Mouse (Mus musculus): ENCODE data around the gene Blzf1.

Gene Blzf1

GRCm38 (mm10) chr1:164307124-164307751 lies at the start of gene Blzf1:
TSS of gene Blzf1 (minus strand) at chr1:164307489.
- peak; percentile 96 for DNase-seq (ENCODE audit: low read depth, low spot score)

GRCm38 (mm10) chr1:164353443-164353842 lies 46.2 kb upstream of the Blzf1 start:
- DNase-seq (ENCODE audit: low read depth, low spot score), result no peak

- DNase-seq (ENCODE audit: low read depth, low spot score), result no peak
Observed at GRCm38 (mm10) chr1:164342161-164342560, 34.9 kb upstream of the Blzf1 start.

- no peak for DNase-seq (ENCODE audit: low read depth, low spot score)
Observed at GRCm38 (mm10) chr1:164335846-164336245, 28.6 kb upstream of the Blzf1 start.

GRCm38 (mm10) chr1:164335435-164335834 lies 28.1 kb upstream of the Blzf1 start:
- DNase-seq (ENCODE audit: low read depth, low spot score), result no peak

GRCm38 (mm10) chr1:164332559-164332958 lies 25.3 kb upstream of the Blzf1 start:
- DNase-seq (ENCODE audit: low read depth, low spot score), result no peak

GRCm38 (mm10) chr1:164327764-164328163 lies 20.5 kb upstream of the Blzf1 start:
- DNase-seq (ENCODE audit: low read depth, low spot score), result no peak

- DNase-seq (ENCODE audit: low read depth, low spot score), result no peak
Observed at GRCm38 (mm10) chr1:164326600-164327155, 19.4 kb upstream of the Blzf1 start.

GRCm38 (mm10) chr1:164324878-164325277 lies 17.6 kb upstream of the Blzf1 start:
- DNase-seq (ENCODE audit: low read depth, low spot score), result no peak

GRCm38 (mm10) chr1:164324221-164324620 lies 16.9 kb upstream of the Blzf1 start:
- DNase-seq (ENCODE audit: low read depth, low spot score), result no peak

GRCm38 (mm10) chr1:164322987-164323650 lies 15.8 kb upstream of the Blzf1 start:
- no peak for DNase-seq (ENCODE audit: low read depth, low spot score)

GRCm38 (mm10) chr1:164321408-164321807 lies 14.1 kb upstream of the Blzf1 start:
- DNase-seq (ENCODE audit: low read depth, low spot score), result no peak

- DNase-seq (ENCODE audit: low read depth, low spot score), result peak; percentile 34
Observed at GRCm38 (mm10) chr1:164320731-164321130, 13.4 kb upstream of the Blzf1 start.

- no peak for DNase-seq (ENCODE audit: low read depth, low spot score)
Observed at GRCm38 (mm10) chr1:164319542-164320140, 12.4 kb upstream of the Blzf1 start.

GRCm38 (mm10) chr1:164318474-164318873 lies 11.2 kb upstream of the Blzf1 start:
- no peak for DNase-seq (ENCODE audit: low read depth, low spot score)

- DNase-seq (ENCODE audit: low read depth, low spot score), result no peak
Observed at GRCm38 (mm10) chr1:164317261-164317660, 10.0 kb upstream of the Blzf1 start.

- peak; percentile 60 for DNase-seq (ENCODE audit: low read depth, low spot score)
Observed at GRCm38 (mm10) chr1:164316697-164317096, 9.4 kb upstream of the Blzf1 start.

- DNase-seq (ENCODE audit: low read depth, low spot score), result no peak
Observed at GRCm38 (mm10) chr1:164315266-164315665, 8.0 kb upstream of the Blzf1 start.

- DNase-seq (ENCODE audit: low read depth, low spot score), result no peak
Observed at GRCm38 (mm10) chr1:164314085-164314484, 6.8 kb upstream of the Blzf1 start.

- DNase-seq (ENCODE audit: low read depth, low spot score), result no peak
Observed at GRCm38 (mm10) chr1:164307922-164308321, 633 bp upstream of the Blzf1 start.

- no peak for DNase-seq (ENCODE audit: low read depth, low spot score)
Observed at GRCm38 (mm10) chr1:164303821-164304220, 3.5 kb downstream of the Blzf1 start, which contains the start of gene Nme7. TSS of gene Nme7 (plus strand) at chr1:164304121.

- no peak for DNase-seq (ENCODE audit: low read depth, low spot score)
Observed at GRCm38 (mm10) chr1:164301949-164302348, 5.3 kb downstream of the Blzf1 start.

- no peak for DNase-seq (ENCODE audit: low read depth, low spot score)
Observed at GRCm38 (mm10) chr1:164296473-164296872, 10.8 kb downstream of the Blzf1 start.

All from brain, embryonic 18.5 days (tissue).